Mouse (Mus musculus) liver, postnatal 0 days (tissue): ENCODE results near the gene Triobp.
A peak's percentile ranks its signal among the peaks of the same experiment; 100 is the strongest.

ENCODE experiments used
- CTCF ChIP-seq: sonication (generic); IDR thresholded peaks from 2 replicates; pipeline ENCODE4 v1.5.1; 2016; ENCODE audit warnings: antibody characterized with exemption, low read depth
- EP300 ChIP-seq: IDR thresholded peaks from 2 replicates; pipeline ENCODE4 v1.6.1; 2016; ENCODE audit warnings: antibody characterized with exemption, low read depth, mild to moderate bottlenecking

DNA sequence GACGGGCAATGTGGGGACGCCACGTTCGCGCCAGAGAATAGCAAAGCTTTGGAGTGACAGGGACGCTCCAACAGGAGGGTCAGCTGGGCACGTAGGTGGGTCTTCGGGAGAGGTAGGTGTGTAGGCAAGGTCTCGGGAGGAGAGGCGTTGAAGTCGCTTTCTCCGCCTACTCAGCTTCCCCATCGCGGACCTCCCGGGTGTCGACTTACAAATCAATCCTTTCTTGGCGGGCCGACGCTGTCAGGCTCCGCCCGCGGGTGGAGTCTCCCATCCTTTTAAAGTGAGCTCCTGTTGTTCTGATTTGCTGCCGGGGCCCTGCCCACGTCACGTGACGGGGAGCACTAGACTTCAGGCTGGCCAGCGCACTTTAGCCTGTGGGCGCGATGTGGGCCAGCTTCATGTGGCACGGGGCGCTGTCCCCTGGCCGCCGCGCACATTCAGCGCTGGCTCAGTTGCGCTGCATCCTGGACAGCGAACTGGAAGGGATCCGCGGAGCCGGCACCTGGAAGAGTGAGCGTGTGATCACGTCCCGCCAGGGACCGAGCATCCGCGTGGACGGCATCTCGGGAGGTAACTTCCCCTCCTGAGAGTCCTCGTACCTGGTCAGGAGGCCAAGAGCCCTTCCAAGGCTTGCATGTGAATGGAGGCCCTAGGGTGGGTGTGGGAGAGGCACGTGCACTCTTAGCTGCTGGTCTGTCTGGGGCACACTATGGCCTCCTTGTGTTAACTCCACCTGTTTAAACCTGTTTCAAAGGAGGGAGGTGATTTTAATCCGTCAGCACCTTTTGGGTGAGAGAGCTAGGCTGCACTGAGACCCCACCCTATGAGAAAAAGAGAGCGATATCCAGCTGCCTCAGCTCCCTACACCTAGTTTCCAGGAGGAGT is 83.3 kb downstream of the Triobp start:
- TF ChIP-seq CTCF (no peak), EP300 (peak; percentile 34; the same call in 1 of the 2 replicates)
